Mouse (Mus musculus) embryonic facial prominence, embryonic 15.5 days (tissue): ENCODE results near the gene Rmi1. TPM values are rescaled to one million over a fixed set of nuclear protein-coding genes. Genes with fewer than 3 reads are reported as not detected.
"Not testable (repeated sequence)": the region's sequence is repeated elsewhere in the genome, so short reads cannot be mapped to it uniquely, and the experiment has no call there.

Experiments
- ATAC-seq: fragments of 200-750 bp; cut with Nextera tagmentation; 2 replicates; pipeline ENCODE4 v1.8.0; 2017; ENCODE audit warnings: low read depth, moderate TSS enrichment; ENCODE audit not compliant: insufficient number of reproducible peaks, low FRiP score, low TSS enrichment
- H3K27ac ChIP-seq: fragments of 300-500 bp; sonication (generic); replicated peaks from 2 replicates; pipeline ENCODE4 v1.5.1; 2015; ENCODE audit warnings: mild to moderate bottlenecking, inconsistent platforms
- H3K27me3 ChIP-seq: fragments of 300-500 bp; sonication (generic); 2 replicates; pipeline ENCODE4 v1.6.1; 2015; ENCODE audit warnings: inconsistent platforms
- H3K36me3 ChIP-seq: fragments of 300-500 bp; sonication (generic); 2 replicates; pipeline ENCODE4 v1.6.1; 2015; ENCODE audit warnings: mild to moderate bottlenecking, inconsistent platforms
- H3K4me1 ChIP-seq: fragments of 300-500 bp; sonication (generic); 2 replicates; pipeline ENCODE4 v1.6.1; 2015; ENCODE audit warnings: inconsistent platforms
- H3K4me2 ChIP-seq: fragments of 300-500 bp; sonication (generic); replicated peaks from 2 replicates; pipeline ENCODE4 v1.6.1; 2015; ENCODE audit warnings: mild to moderate bottlenecking, inconsistent platforms
- H3K4me3 ChIP-seq: fragments of 300-500 bp; sonication (generic); replicated peaks from 2 replicates; pipeline ENCODE4 v1.5.1; 2015; ENCODE audit warnings: mild to moderate bottlenecking, inconsistent platforms
- H3K9ac ChIP-seq: fragments of 300-500 bp; sonication (generic); 2 replicates; pipeline ENCODE4 v1.6.1; 2015; ENCODE audit warnings: inconsistent platforms
- H3K9me3 ChIP-seq: fragments of 300-500 bp; sonication (generic); replicated peaks from 2 replicates; pipeline ENCODE4 v1.6.1; 2016; ENCODE audit warnings: inconsistent platforms
- WGBS: fragments of 180-500 bp; shearing (Covaris S2); methylation state at CpG from one replicate; pipeline ENCODE4 v1.1.7; 2015; 5-methylcytosine and 5-hydroxymethylcytosine counted together
- polyA plus RNA-seq: library from polyadenylated mRNA; unstranded; fragments of >200 nt; fragmentation: Nextera tagmentation; extraction: Ambion mirVana; gene quantifications from 2 replicates; pipeline ENCODE4 v1.2.1, GENCODE M21; 2015

Gene Rmi1
- polyA plus RNA-seq, result 24.4 and 26.1 TPM in 2 replicates

GRCm38 (mm10) chr13:58402003-58402743 is at the start of gene Rmi1:
Gene Rmi1 (plus strand): TSS chr13:58402248.
- Histone ChIP-seq H3K4me2 (peak within 1 kb of the TSS; percentile 60), H3K9ac (peak within 1 kb of the TSS; percentile 99), H3K9me3 (no peaks in the 10 kb centered on the region), H3K27ac (peak within 1 kb of the TSS; percentile 99), H3K27me3 (no peaks in the 10 kb centered on the region), H3K36me3 (peaks cover 10% of the 10 kb centered on the region), H3K4me3 (peak within 1 kb of the TSS; percentile 99), H3K4me1 (peaks cover 3% of the 10 kb centered on the region; the same call in 1 of the 2 replicates)
- WGBS, result 1% methylated on average over 75 of the region's 91 CpGs
- ATAC-seq, result peak; percentile 95

- Histone ChIP-seq H3K4me1 (no peaks in the 10 kb centered on the region), H3K27me3 (no peaks in the 10 kb centered on the region), H3K4me2 (no peak overlapping the region), H3K9ac (no peak overlapping the region), H3K4me3 (no peak overlapping the region), H3K9me3 (no peaks in the 10 kb centered on the region), H3K36me3 (no peaks in the 10 kb centered on the region), H3K27ac (no peak overlapping the region)
- ATAC-seq, result no peak
Measured at GRCm38 (mm10) chr13:58352996-58353395, 49.1 kb upstream of the Rmi1 start.

GRCm38 (mm10) chr13:58358629-58359303 is 43.3 kb upstream of the Rmi1 start, which contains the start of gene Kif27:
Gene Kif27 (minus strand): TSS chr13:58359122.
- peak within 1 kb of the TSS; percentile 99 for H3K4me2 ChIP-seq
- peak within 1 kb of the TSS; percentile 54 for H3K9ac ChIP-seq
- no peaks in the 10 kb centered on the region for H3K9me3 ChIP-seq
- no peaks in the 10 kb centered on the region for H3K4me1 ChIP-seq
- peak within 1 kb of the TSS; percentile 69 for H3K4me3 ChIP-seq
- no peaks in the 10 kb centered on the region for H3K36me3 ChIP-seq
- peak; percentile 98 for ATAC-seq
- WGBS, result under 1% methylated on average over 61 of the region's 85 CpGs
- no peaks in the 10 kb centered on the region for H3K27me3 ChIP-seq
- peak within 1 kb of the TSS; percentile 74; the same call in 1 of the 2 replicates for H3K27ac ChIP-seq

GRCm38 (mm10) chr13:58359304-58359653 is 42.8 kb upstream of the Rmi1 start:
- Histone ChIP-seq H3K9me3 (no peaks in the 10 kb centered on the region), H3K4me2 (peak overlapping the region; percentile 99), H3K4me3 (peak overlapping the region; percentile 69), H3K4me1 (no peaks in the 10 kb centered on the region), H3K27ac (peak overlapping the region; percentile 74; the same call in 1 of the 2 replicates), H3K36me3 (no peaks in the 10 kb centered on the region), H3K9ac (no peak overlapping the region), H3K27me3 (no peaks in the 10 kb centered on the region)
- no peak; the same call in 1 of the 2 replicates for ATAC-seq
- 4% methylated on average over 7 of the region's 7 CpGs for WGBS

- H3K27ac ChIP-seq, result no peak overlapping the region
- WGBS, result 76% methylated on average over 8 of the region's 8 CpGs
- no peak for ATAC-seq
- no peak overlapping the region for H3K4me3 ChIP-seq
- no peak overlapping the region for H3K4me2 ChIP-seq
- H3K27me3 ChIP-seq, result no peaks in the 10 kb centered on the region
- no peaks in the 10 kb centered on the region for H3K9me3 ChIP-seq
- no peak overlapping the region for H3K9ac ChIP-seq
- no peaks in the 10 kb centered on the region for H3K36me3 ChIP-seq
- H3K4me1 ChIP-seq, result no peaks in the 10 kb centered on the region
Measured at GRCm38 (mm10) chr13:58364353-58365175, 37.5 kb upstream of the Rmi1 start.

GRCm38 (mm10) chr13:58365179-58365578 is 36.9 kb upstream of the Rmi1 start:
- ATAC-seq, H3K36me3 ChIP-seq: not testable (repeated sequence)

GRCm38 (mm10) chr13:58366373-58366772 is 35.7 kb upstream of the Rmi1 start:
- no peaks in the 10 kb centered on the region for H3K9me3 ChIP-seq
- H3K9ac ChIP-seq, result no peak overlapping the region
- no peak overlapping the region for H3K27ac ChIP-seq
- 86% methylated on average over 3 of the region's 3 CpGs for WGBS
- no peak overlapping the region for H3K4me2 ChIP-seq
- ATAC-seq, result no peak
- H3K4me3 ChIP-seq, result no peak overlapping the region
- no peaks in the 10 kb centered on the region for H3K4me1 ChIP-seq
- H3K36me3 ChIP-seq, result no peaks in the 10 kb centered on the region
- H3K27me3 ChIP-seq, result no peaks in the 10 kb centered on the region

More at GRCm38 (mm10) chr13:58365179-58365578, 36.9 kb upstream of the Rmi1 start:
- not testable (repeated sequence) for H3K9ac ChIP-seq, H3K4me1 ChIP-seq, H3K4me3 ChIP-seq, H3K4me2 ChIP-seq, H3K9me3 ChIP-seq, H3K27me3 ChIP-seq, H3K27ac ChIP-seq
- WGBS, result 80% methylated on average over 8 of the region's 8 CpGs

- Histone ChIP-seq H3K4me3 (no peak overlapping the region), H3K4me2 (no peak overlapping the region), H3K4me1 (no peaks in the 10 kb centered on the region), H3K9me3 (no peaks in the 10 kb centered on the region), H3K27me3 (no peaks in the 10 kb centered on the region), H3K9ac (no peak overlapping the region), H3K36me3 (no peaks in the 10 kb centered on the region), H3K27ac (no peak overlapping the region)
- no peak for ATAC-seq
- 65% methylated on average over 1 of the region's 1 CpGs for WGBS
Measured at GRCm38 (mm10) chr13:58367641-58368040, 34.4 kb upstream of the Rmi1 start.

- 69% methylated on average over 4 of the region's 4 CpGs for whole genome bisulfite sequencing
- Histone ChIP-seq H3K36me3 (no peaks in the 10 kb centered on the region), H3K27ac (no peak overlapping the region), H3K4me3 (no peak overlapping the region), H3K9ac (no peak overlapping the region), H3K4me2 (no peak overlapping the region), H3K4me1 (no peaks in the 10 kb centered on the region), H3K27me3 (no peaks in the 10 kb centered on the region), H3K9me3 (no peaks in the 10 kb centered on the region)
- no peak for ATAC-seq
Measured at GRCm38 (mm10) chr13:58368835-58369234, 33.2 kb upstream of the Rmi1 start.

- ATAC-seq, result no peak
- H3K9me3 ChIP-seq, result 0 out of 2 replicates have a peak, but pooled peaks cover 4% of the 10 kb centered on the region
- H3K27ac ChIP-seq, result no peak overlapping the region
- H3K27me3 ChIP-seq, result no peaks in the 10 kb centered on the region
- WGBS, result 85% methylated on average over 5 of the region's 5 CpGs
- H3K36me3 ChIP-seq, result no peaks in the 10 kb centered on the region
- H3K9ac ChIP-seq, result no peak overlapping the region
- H3K4me2 ChIP-seq, result no peak overlapping the region
- no peak overlapping the region for H3K4me3 ChIP-seq
- H3K4me1 ChIP-seq, result no peaks in the 10 kb centered on the region
Measured at GRCm38 (mm10) chr13:58372278-58373152, 29.5 kb upstream of the Rmi1 start.
